Mouse (Mus musculus): ENCODE measurements around the gene Vmn1r86. TPM values are rescaled to one million over a fixed set of nuclear protein-coding genes. Genes with fewer than 3 reads are reported as not detected.

Vmn1r86 gene
- not detected for polyA plus RNA-seq (2014; fragmentation: Illumina TruSeq; extraction: RNeasy Lipid Tissue Mini Kit (QIAGEN cat#74804); ENCODE audit: low read depth, low replicate concordance)

GRCm38 (mm10) chr7:13119817-13120216 is at the start of gene Vmn1r86:
TSS of gene Vmn1r86 (minus strand) at chr7:13119917.

GRCm38 (mm10) chr7:13159268-13159667 is 39.6 kb upstream of the Vmn1r86 start, which contains the start of gene Vmn1r88:
TSS of gene Vmn1r88 (plus strand) at chr7:13159568.

DNA sequence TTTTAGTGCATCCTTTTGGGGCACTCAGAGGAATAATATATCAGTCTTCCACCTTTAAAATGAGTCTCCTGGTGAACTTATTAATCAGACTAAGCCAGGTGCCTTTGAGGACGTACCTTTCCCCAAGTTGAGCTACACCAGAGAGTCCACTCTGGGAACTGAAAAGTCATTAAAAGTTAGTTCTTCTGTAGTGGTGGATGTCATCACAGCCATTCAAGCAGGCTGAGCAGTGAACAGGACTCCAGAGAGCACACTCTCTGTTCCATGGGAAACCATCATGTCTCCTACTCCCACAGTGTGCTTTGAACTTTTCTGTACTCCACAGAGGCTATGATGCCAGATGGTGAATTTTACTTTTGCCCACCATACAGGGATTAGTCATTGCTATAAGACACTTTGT is 20.3 kb upstream of the Vmn1r86 start, which contains the start of gene Vmn1r87:
Gene Vmn1r87, minus strand, starts transcription at position 101 of the 400 bp plus-strand sequence.

GRCm38 (mm10) chr7:13095073-13095472 is 24.6 kb downstream of the Vmn1r86 start, which contains the start of gene Vmn1r85:
TSS of gene Vmn1r85 (minus strand) at chr7:13095173.

GRCm38 (mm10) chr7:13054287-13055010 is 65.3 kb downstream of the Vmn1r86 start, which contains the start of gene Mzf1:
TSS of gene Mzf1 (minus strand) at chr7:13054764.

Other genes with a start within 250 kb of the Vmn1r86 start
- 6.9 TPM for gene Zfp128, start 238.7 kb downstream of the Vmn1r86 start, polyA plus RNA-seq (2014; fragmentation: Illumina TruSeq; extraction: RNeasy Lipid Tissue Mini Kit (QIAGEN cat#74804); ENCODE audit: low read depth, low replicate concordance)
- gene Zscan22, start 222.1 kb downstream of the Vmn1r86 start, polyA plus RNA-seq (2014; fragmentation: Illumina TruSeq; extraction: RNeasy Lipid Tissue Mini Kit (QIAGEN cat#74804); ENCODE audit: low read depth, low replicate concordance), result 6.2 TPM
- gene Rps5, start 197.6 kb downstream of the Vmn1r86 start, polyA plus RNA-seq (2014; fragmentation: Illumina TruSeq; extraction: RNeasy Lipid Tissue Mini Kit (QIAGEN cat#74804); ENCODE audit: low read depth, low replicate concordance), result 15.5 TPM
- gene Rnf225, start 192.5 kb downstream of the Vmn1r86 start, polyA plus RNA-seq (2014; fragmentation: Illumina TruSeq; extraction: RNeasy Lipid Tissue Mini Kit (QIAGEN cat#74804); ENCODE audit: low read depth, low replicate concordance), result not detected
- 5.4 TPM for gene Zfp324, start 154.1 kb downstream of the Vmn1r86 start, polyA plus RNA-seq (2014; fragmentation: Illumina TruSeq; extraction: RNeasy Lipid Tissue Mini Kit (QIAGEN cat#74804); ENCODE audit: low read depth, low replicate concordance)
- 3.8 TPM for gene Zfp446, start 142.1 kb downstream of the Vmn1r86 start, polyA plus RNA-seq (2014; fragmentation: Illumina TruSeq; extraction: RNeasy Lipid Tissue Mini Kit (QIAGEN cat#74804); ENCODE audit: low read depth, low replicate concordance)
- not detected for gene Slc27a5, start 121.7 kb downstream of the Vmn1r86 start, polyA plus RNA-seq (2014; fragmentation: Illumina TruSeq; extraction: RNeasy Lipid Tissue Mini Kit (QIAGEN cat#74804); ENCODE audit: low read depth, low replicate concordance)
- 27.9 TPM for gene Trim28, start 120.8 kb downstream of the Vmn1r86 start, polyA plus RNA-seq (2014; fragmentation: Illumina TruSeq; extraction: RNeasy Lipid Tissue Mini Kit (QIAGEN cat#74804); ENCODE audit: low read depth, low replicate concordance)
- gene Zbtb45, start 109.9 kb downstream of the Vmn1r86 start, polyA plus RNA-seq (2014; fragmentation: Illumina TruSeq; extraction: RNeasy Lipid Tissue Mini Kit (QIAGEN cat#74804); ENCODE audit: low read depth, low replicate concordance), result 0.82 TPM
- gene Chmp2a, start 85.1 kb downstream of the Vmn1r86 start, polyA plus RNA-seq (2014; fragmentation: Illumina TruSeq; extraction: RNeasy Lipid Tissue Mini Kit (QIAGEN cat#74804); ENCODE audit: low read depth, low replicate concordance), result 108 TPM
- 79.8 TPM for gene Ube2m, start 81.6 kb downstream of the Vmn1r86 start, polyA plus RNA-seq (2014; fragmentation: Illumina TruSeq; extraction: RNeasy Lipid Tissue Mini Kit (QIAGEN cat#74804); ENCODE audit: low read depth, low replicate concordance)
- 0.52 TPM for gene Mzf1, start 65.2 kb downstream of the Vmn1r86 start, polyA plus RNA-seq (2014; fragmentation: Illumina TruSeq; extraction: RNeasy Lipid Tissue Mini Kit (QIAGEN cat#74804); ENCODE audit: low read depth, low replicate concordance)
- not detected for gene Vmn1r85, start 24.7 kb downstream of the Vmn1r86 start, polyA plus RNA-seq (2014; fragmentation: Illumina TruSeq; extraction: RNeasy Lipid Tissue Mini Kit (QIAGEN cat#74804); ENCODE audit: low read depth, low replicate concordance)
- gene Vmn1r87, start 20.2 kb upstream of the Vmn1r86 start, polyA plus RNA-seq (2014; fragmentation: Illumina TruSeq; extraction: RNeasy Lipid Tissue Mini Kit (QIAGEN cat#74804); ENCODE audit: low read depth, low replicate concordance), result not detected
- gene Vmn1r88, start 39.7 kb upstream of the Vmn1r86 start, polyA plus RNA-seq (2014; fragmentation: Illumina TruSeq; extraction: RNeasy Lipid Tissue Mini Kit (QIAGEN cat#74804); ENCODE audit: low read depth, low replicate concordance), result not detected
- gene Vmn1r89, start 93.1 kb upstream of the Vmn1r86 start, polyA plus RNA-seq (2014; fragmentation: Illumina TruSeq; extraction: RNeasy Lipid Tissue Mini Kit (QIAGEN cat#74804); ENCODE audit: low read depth, low replicate concordance), result not detected
- 6.9 TPM for gene Lig1, start 157.4 kb upstream of the Vmn1r86 start, polyA plus RNA-seq (2014; fragmentation: Illumina TruSeq; extraction: RNeasy Lipid Tissue Mini Kit (QIAGEN cat#74804); ENCODE audit: low read depth, low replicate concordance)
- 7.6 TPM for gene Zswim9, start 158.8 kb upstream of the Vmn1r86 start, polyA plus RNA-seq (2014; fragmentation: Illumina TruSeq; extraction: RNeasy Lipid Tissue Mini Kit (QIAGEN cat#74804); ENCODE audit: low read depth, low replicate concordance)
- gene Pla2g4c, start 204.7 kb upstream of the Vmn1r86 start, polyA plus RNA-seq (2014; fragmentation: Illumina TruSeq; extraction: RNeasy Lipid Tissue Mini Kit (QIAGEN cat#74804); ENCODE audit: low read depth, low replicate concordance), result 0.41 TPM

All from adrenal gland, adult 10 weeks (tissue).